Mouse (Mus musculus): Measurements from ENCODE around the gene Asl.

DNA sequence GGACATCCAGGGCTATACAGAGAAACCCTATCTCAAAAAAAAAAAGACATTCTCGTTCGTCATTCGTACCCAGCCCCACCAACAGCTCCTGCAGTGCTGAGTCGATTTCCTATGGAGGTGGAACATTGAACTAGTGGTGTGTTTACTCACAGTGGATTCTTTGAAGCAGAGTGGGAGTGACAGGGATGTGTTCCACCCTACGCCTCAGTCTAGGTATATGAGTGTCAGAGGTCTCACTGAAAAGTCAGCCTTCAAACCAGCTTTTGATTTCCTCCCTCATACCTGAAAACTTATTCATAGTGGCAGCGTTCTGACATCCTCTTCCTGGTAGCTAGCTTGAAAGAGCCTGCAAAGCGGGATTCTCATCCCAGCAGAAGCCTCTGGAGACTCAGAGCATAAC, 60.6 kb downstream of the Asl start:
- TF ChIP-seq CTCF (IDR thresholded peaks at IDR 0.05; ENCODE audit: borderline replicate concordance, insufficient read depth, low read length) (no peak), POLR2A (IDR thresholded peaks at IDR 0.05; ENCODE audit: low read depth, low read length) (no peak)

Data from embryonic fibroblast, embryonic 13.5 days (primary cell).